21 mouse cellular contexts compared by ENCODE assay signal in the genomic region with DNA sequence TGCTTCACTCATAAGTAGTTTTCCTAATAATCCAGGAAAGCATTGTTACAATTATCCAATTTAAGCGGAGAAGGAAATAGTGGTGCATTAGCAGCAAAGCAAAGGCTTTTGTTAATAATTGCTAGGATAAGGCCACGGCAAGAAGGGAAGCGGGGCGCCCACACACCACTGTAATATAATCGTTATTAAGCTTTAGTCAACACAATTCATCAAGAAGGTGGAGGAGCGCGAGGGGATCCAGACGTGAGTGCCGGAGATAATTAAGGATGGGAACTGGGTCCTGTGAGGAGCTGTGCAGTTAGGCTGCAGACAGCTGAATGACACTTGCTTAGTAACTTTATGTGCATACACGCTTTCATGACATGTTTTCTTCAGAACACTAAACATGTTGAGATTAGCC. TPM values are rescaled to one million over a fixed set of nuclear protein-coding genes. Genes with fewer than 3 reads are reported as not detected.
DNase-seq lines count a peak whose midpoint lies in the region; ATAC-seq lines count a peak whose summit lies in the region.
"Had no signal": no experiment of that assay in that cellular context is flagged by ENCODE, and none has a peak within 500 bp of the region (broad histone marks: within the 10 kb centered on the region; RNA-seq: fewer than 3 reads in every experiment).

No protein-coding gene starts in this region.

- H3K27ac ChIP-seq in hindbrain, embryonic 13.5 days, result peak overlapping the region; percentile 71; the same call in 1 of the 2 replicates
- no peak overlapping the region for H3K27ac ChIP-seq in hindbrain, embryonic 11.5 days (ENCODE audit: low read depth, low read length)
- H3K27ac ChIP-seq in neural tube, embryonic 12.5 days, result no peak overlapping the region
- no peak overlapping the region for H3K27ac ChIP-seq in neural tube, embryonic 15.5 days (replicated peaks)
- 0 out of 2 replicates have a peak overlapping the region, but pooled peaks have one; percentile 31 for H3K27ac ChIP-seq in hindbrain, embryonic 15.5 days (replicated peaks)
- peak overlapping the region; percentile 49; the same call in 1 of the 2 replicates for H3K27ac ChIP-seq in intestine, embryonic 16.5 days (ENCODE audit: low read length)
- H3K27ac ChIP-seq: kidney, postnatal 0 days; liver, embryonic 14.5 days; lung, embryonic 15.5 days had no signal

- no peak overlapping the region for H3K9ac ChIP-seq in hindbrain, embryonic 13.5 days
- H3K9ac ChIP-seq in hindbrain, embryonic 11.5 days (ENCODE audit: low read depth, low read length), result no peak overlapping the region
- H3K9ac ChIP-seq in neural tube, embryonic 12.5 days, result no peak overlapping the region
- H3K9ac ChIP-seq in neural tube, embryonic 15.5 days (replicated peaks), result no peak overlapping the region
- H3K9ac ChIP-seq in hindbrain, embryonic 15.5 days, result no peak overlapping the region
- no peak overlapping the region for H3K9ac ChIP-seq in intestine, embryonic 16.5 days (ENCODE audit: low read depth, low read length)
- H3K9ac ChIP-seq: liver, embryonic 14.5 days; lung, embryonic 15.5 days had no signal

- 62% methylated on average over 10 of the region's 10 CpGs for WGBS in hindbrain, embryonic 13.5 days
- WGBS in hindbrain, embryonic 11.5 days, result 88% methylated on average over 10 of the region's 10 CpGs
- WGBS in neural tube, embryonic 12.5 days, result 78% methylated on average over 10 of the region's 10 CpGs
- 57% methylated on average over 10 of the region's 10 CpGs for WGBS in neural tube, embryonic 15.5 days
- 62% methylated on average over 10 of the region's 10 CpGs for WGBS in hindbrain, embryonic 15.5 days
- 38% methylated on average over 10 of the region's 10 CpGs for WGBS in intestine, embryonic 16.5 days

- no peak for DNase-seq in hindbrain, embryonic 11.5 days (ENCODE audit: low spot score)
- no peak for DNase-seq in adrenal gland, postnatal 36 days
- no peak for DNase-seq in c-Kit-positive CD71-positive TER-119-positive erythroid progenitor cells, embryonic 14.5 days (ENCODE audit: low spot score)
- DNase-seq: adrenal gland, adult 8-10 months; cerebellum, adult 11-12 months; cerebellum, postnatal 36 days; gastrocnemius, adult 2 months; heart, postnatal 14 days; lung, postnatal 4 days; spleen, adult 18-20 months; thymus, adult 2 months had no signal

- H3K36me3 ChIP-seq in hindbrain, embryonic 13.5 days, result peaks cover 18% of the 10 kb centered on the region
- H3K36me3 ChIP-seq in hindbrain, embryonic 11.5 days (ENCODE audit: control insufficient read depth, insufficient read depth, low read length), result no peaks in the 10 kb centered on the region
- H3K36me3 ChIP-seq in neural tube, embryonic 12.5 days, result peaks cover 12% of the 10 kb centered on the region
- peaks cover 10% of the 10 kb centered on the region; the same call in 1 of the 2 replicates for H3K36me3 ChIP-seq in neural tube, embryonic 15.5 days
- peaks cover 4% of the 10 kb centered on the region for H3K36me3 ChIP-seq in hindbrain, embryonic 15.5 days
- no peaks in the 10 kb centered on the region for H3K36me3 ChIP-seq in intestine, embryonic 16.5 days (ENCODE audit: control insufficient read depth, insufficient read depth, low read length)

- no peak for ATAC-seq in hindbrain, embryonic 13.5 days (ENCODE audit: low FRiP score)
- no peak for ATAC-seq in hindbrain, embryonic 11.5 days (ENCODE audit: low FRiP score)
- ATAC-seq in neural tube, embryonic 12.5 days (ENCODE audit: low FRiP score, low read depth), result 0 out of 2 replicates have a peak, but pooled peaks have one; percentile 37
- ATAC-seq in neural tube, embryonic 15.5 days (ENCODE audit: low FRiP score), result no peak
- peak; percentile 36; the same call in 1 of the 2 replicates for ATAC-seq in hindbrain, embryonic 15.5 days (ENCODE audit: low FRiP score, low read depth)
- peak; percentile 41 for ATAC-seq in intestine, embryonic 16.5 days
- ATAC-seq: inflammation-experienced regulatory T-cells, adult 6 months had no signal

- no peaks in the 10 kb centered on the region for H3K27me3 ChIP-seq in hindbrain, embryonic 13.5 days
- no peaks in the 10 kb centered on the region for H3K27me3 ChIP-seq in hindbrain, embryonic 11.5 days (ENCODE audit: control insufficient read depth, insufficient read depth, low read length)
- H3K27me3 ChIP-seq in neural tube, embryonic 12.5 days (replicated peaks), result no peaks in the 10 kb centered on the region
- H3K27me3 ChIP-seq in neural tube, embryonic 15.5 days (replicated peaks), result no peaks in the 10 kb centered on the region
- no peaks in the 10 kb centered on the region for H3K27me3 ChIP-seq in hindbrain, embryonic 15.5 days
- no peaks in the 10 kb centered on the region for H3K27me3 ChIP-seq in intestine, embryonic 16.5 days (replicated peaks; ENCODE audit: control insufficient read depth, insufficient read depth, low read length)
- H3K27me3 ChIP-seq: lung, embryonic 15.5 days had no signal

- H3K9me3 ChIP-seq in hindbrain, embryonic 13.5 days, result no peaks in the 10 kb centered on the region
- H3K9me3 ChIP-seq in hindbrain, embryonic 11.5 days (ENCODE audit: control insufficient read depth, low read length), result no peaks in the 10 kb centered on the region
- no peaks in the 10 kb centered on the region for H3K9me3 ChIP-seq in neural tube, embryonic 12.5 days
- H3K9me3 ChIP-seq in neural tube, embryonic 15.5 days (replicated peaks), result no peaks in the 10 kb centered on the region
- no peaks in the 10 kb centered on the region for H3K9me3 ChIP-seq in hindbrain, embryonic 15.5 days
- no peaks in the 10 kb centered on the region for H3K9me3 ChIP-seq in intestine, embryonic 16.5 days (ENCODE audit: control insufficient read depth, low read length)
- H3K9me3 ChIP-seq: lung, embryonic 15.5 days had no signal

- no peak overlapping the region for H3K4me3 ChIP-seq in hindbrain, embryonic 13.5 days
- H3K4me3 ChIP-seq in hindbrain, embryonic 11.5 days (ENCODE audit: low read depth, low read length), result no peak overlapping the region
- no peak overlapping the region for H3K4me3 ChIP-seq in neural tube, embryonic 12.5 days
- no peak overlapping the region for H3K4me3 ChIP-seq in neural tube, embryonic 15.5 days (replicated peaks)
- no peak overlapping the region for H3K4me3 ChIP-seq in hindbrain, embryonic 15.5 days
- no peak overlapping the region for H3K4me3 ChIP-seq in intestine, embryonic 16.5 days (ENCODE audit: low read length)
- H3K4me3 ChIP-seq: gastrocnemius, adult 2 months; lung, embryonic 15.5 days had no signal

- H3K4me2 ChIP-seq in hindbrain, embryonic 13.5 days, result no peak overlapping the region
- no peak overlapping the region for H3K4me2 ChIP-seq in hindbrain, embryonic 11.5 days (replicated peaks; ENCODE audit: low read depth, low read length)
- no peak overlapping the region for H3K4me2 ChIP-seq in neural tube, embryonic 12.5 days (replicated peaks)
- H3K4me2 ChIP-seq in neural tube, embryonic 15.5 days, result no peak overlapping the region
- H3K4me2 ChIP-seq in hindbrain, embryonic 15.5 days, result no peak overlapping the region
- H3K4me2 ChIP-seq in intestine, embryonic 16.5 days (ENCODE audit: low read depth, low read length), result no peak overlapping the region; the same call in 1 of the 2 replicates
- H3K4me2 ChIP-seq: heart, embryonic 11.5 days; lung, embryonic 15.5 days had no signal

- H3K4me1 ChIP-seq in hindbrain, embryonic 13.5 days (replicated peaks), result peaks cover 35% of the 10 kb centered on the region
- no peaks in the 10 kb centered on the region for H3K4me1 ChIP-seq in hindbrain, embryonic 11.5 days (replicated peaks; ENCODE audit: control insufficient read depth, insufficient read depth, low read length)
- H3K4me1 ChIP-seq in neural tube, embryonic 12.5 days, result peaks cover 6% of the 10 kb centered on the region; the same call in 1 of the 2 replicates
- peaks cover 19% of the 10 kb centered on the region for H3K4me1 ChIP-seq in neural tube, embryonic 15.5 days
- H3K4me1 ChIP-seq in hindbrain, embryonic 15.5 days (replicated peaks), result peaks cover 22% of the 10 kb centered on the region
- peaks cover 30% of the 10 kb centered on the region for H3K4me1 ChIP-seq in intestine, embryonic 16.5 days (ENCODE audit: control insufficient read depth, insufficient read depth, low read length)

RNA-seq across cellular contexts. Expression of gene Ick, which starts 17.7 kb away (rescaled TPM):
- 37.1 and 41.6 TPM in 2 replicates for polyA plus RNA-seq in hindbrain, embryonic 13.5 days (2015; fragmentation: Nextera tagmentation; extraction: Ambion mirVana)
- polyA plus RNA-seq in hindbrain, embryonic 11.5 days (2014; fragmentation: Nextera tagmentation; extraction: Ambion mirVana), result 36.4 and 39.3 TPM in 2 replicates
- 37.2 and 39.7 TPM in 2 replicates for polyA plus RNA-seq in neural tube, embryonic 12.5 days (2016; fragmentation: Nextera tagmentation; extraction: Ambion mirVana)
- polyA plus RNA-seq in neural tube, embryonic 15.5 days (2015; fragmentation: Nextera tagmentation; extraction: Ambion mirVana), result 30.2 and 30.6 TPM in 2 replicates
- 36.2 and 36.9 TPM in 2 replicates for polyA plus RNA-seq in hindbrain, embryonic 15.5 days (2015; fragmentation: Nextera tagmentation; extraction: Ambion mirVana)
- 28.1 and 29.9 TPM in 2 replicates for polyA plus RNA-seq in intestine, embryonic 16.5 days (2015; fragmentation: Nextera tagmentation; extraction: Ambion mirVana)
- 10 to 100 TPM; 17.5 to 20.4 TPM for total RNA-seq in adrenal gland, postnatal 36 days (2021)

RNA-seq across cellular contexts. Expression of gene Fbxo9, which starts 17.8 kb away (rescaled TPM):
- polyA plus RNA-seq in hindbrain, embryonic 13.5 days (2015; fragmentation: Nextera tagmentation; extraction: Ambion mirVana), result 52.7 and 53.7 TPM in 2 replicates
- polyA plus RNA-seq in hindbrain, embryonic 11.5 days (2014; fragmentation: Nextera tagmentation; extraction: Ambion mirVana), result 35.5 and 36.9 TPM in 2 replicates
- 48.0 and 53.4 TPM in 2 replicates for polyA plus RNA-seq in neural tube, embryonic 12.5 days (2016; fragmentation: Nextera tagmentation; extraction: Ambion mirVana)
- 84.7 and 90.9 TPM in 2 replicates for polyA plus RNA-seq in neural tube, embryonic 15.5 days (2015; fragmentation: Nextera tagmentation; extraction: Ambion mirVana)
- 74.3 and 83.5 TPM in 2 replicates for polyA plus RNA-seq in hindbrain, embryonic 15.5 days (2015; fragmentation: Nextera tagmentation; extraction: Ambion mirVana)
- 39.8 and 43.3 TPM in 2 replicates for polyA plus RNA-seq in intestine, embryonic 16.5 days (2015; fragmentation: Nextera tagmentation; extraction: Ambion mirVana)
- 100 to 1,000 TPM in 1 of 2 experiments, 10 to 100 TPM in 1; 77.1 to 101 TPM for total RNA-seq in adrenal gland, postnatal 36 days (2021)

RNA-seq across cellular contexts. Expression of gene Gsta4, which starts 55.9 kb away (rescaled TPM):
- 27.5 and 34.4 TPM in 2 replicates for polyA plus RNA-seq in hindbrain, embryonic 13.5 days (2015; fragmentation: Nextera tagmentation; extraction: Ambion mirVana)
- polyA plus RNA-seq in hindbrain, embryonic 11.5 days (2014; fragmentation: Nextera tagmentation; extraction: Ambion mirVana), result 44.0 and 46.4 TPM in 2 replicates
- 40.2 and 40.3 TPM in 2 replicates for polyA plus RNA-seq in neural tube, embryonic 12.5 days (2016; fragmentation: Nextera tagmentation; extraction: Ambion mirVana)
- 38.4 and 40.5 TPM in 2 replicates for polyA plus RNA-seq in neural tube, embryonic 15.5 days (2015; fragmentation: Nextera tagmentation; extraction: Ambion mirVana)
- polyA plus RNA-seq in hindbrain, embryonic 15.5 days (2015; fragmentation: Nextera tagmentation; extraction: Ambion mirVana), result 28.5 and 30.1 TPM in 2 replicates
- polyA plus RNA-seq in intestine, embryonic 16.5 days (2015; fragmentation: Nextera tagmentation; extraction: Ambion mirVana), result 57.5 and 62.7 TPM in 2 replicates
- 10 to 100 TPM; 37.1 to 47.6 TPM for total RNA-seq in adrenal gland, postnatal 36 days (2021)

Comparison
In these comparisons a context has a peak if more than half of its experiments do, and no peak if none do; other contexts are left out.
1. ATAC-seq: peak in neural tube, embryonic 12.5 days (single experiment), hindbrain, embryonic 15.5 days (single experiment) and intestine, embryonic 16.5 days (single experiment); none in hindbrain, embryonic 13.5 days (single experiment), hindbrain, embryonic 11.5 days (single experiment) and neural tube, embryonic 15.5 days (single experiment).
2. H3K27ac ChIP-seq: peak in hindbrain, embryonic 13.5 days (single experiment), hindbrain, embryonic 15.5 days (single experiment) and intestine, embryonic 16.5 days (single experiment); none in hindbrain, embryonic 11.5 days (single experiment), neural tube, embryonic 12.5 days (single experiment) and neural tube, embryonic 15.5 days (single experiment).